Mouse (Mus musculus): ENCODE data around the gene Faxc. TPM values are rescaled to one million over a fixed set of nuclear protein-coding genes. Genes with fewer than 3 reads are reported as not detected.

The Faxc gene
- polyA plus RNA-seq, 1 experiment: 0.51 TPM

GRCm38 (mm10) chr4:22018414-22018813, 87.3 kb downstream of the Faxc start:
- no peaks in the 10 kb centered on the region for H3K36me3 ChIP-seq (ENCODE audit: control insufficient read depth, insufficient read depth, low read length)
- no peak overlapping the region for H3K4me3 ChIP-seq (ENCODE audit: low read depth, low read length)
- H3K27ac ChIP-seq (ENCODE audit: insufficient read depth, low read depth, low read length): no peak overlapping the region
- no peak for TF ChIP-seq CTCF (IDR thresholded peaks at IDR 0.05; ENCODE audit: extremely low read depth, insufficient read length, insufficient replicate concordance, low read depth, low read length)
- H3K27me3 ChIP-seq (ENCODE audit: control insufficient read depth, insufficient read depth, low read length): no peaks in the 10 kb centered on the region
- no peaks in the 10 kb centered on the region for H3K4me1 ChIP-seq (ENCODE audit: control insufficient read depth, insufficient read depth, insufficient read length, low read length)
- 42% methylated on average over 5 of the region's 5 CpGs for WGBS

- no peaks in the 10 kb centered on the region for H3K36me3 ChIP-seq (ENCODE audit: control insufficient read depth, insufficient read depth, low read length)
- no peak for TF ChIP-seq POLR2A (IDR thresholded peaks at IDR 0.05; ENCODE audit: low read depth, low read length)
- TF ChIP-seq CTCF (IDR thresholded peaks at IDR 0.05; ENCODE audit: extremely low read depth, insufficient read length, insufficient replicate concordance, low read depth, low read length): no peak
- no peaks in the 10 kb centered on the region for H3K27me3 ChIP-seq (ENCODE audit: control insufficient read depth, insufficient read depth, low read length)
- 78% methylated on average over 2 of the region's 2 CpGs for WGBS
- H3K4me1 ChIP-seq (ENCODE audit: control insufficient read depth, insufficient read depth, insufficient read length, low read length): no peaks in the 10 kb centered on the region
- no peak overlapping the region for H3K4me3 ChIP-seq (ENCODE audit: low read depth, low read length)
- H3K27ac ChIP-seq (ENCODE audit: insufficient read depth, low read depth, low read length): no peak overlapping the region
Observed at GRCm38 (mm10) chr4:22029951-22030350, 98.8 kb downstream of the Faxc start.

Other genes starting within 250 kb of the Faxc start
- gene Prdm13, start 245.4 kb upstream of the Faxc start, polyA plus RNA-seq (2012; rRNA removed): 0.06 TPM in 1 of 2 replicates, not detected in the other
- gene Ccnc, start 203.6 kb upstream of the Faxc start, polyA plus RNA-seq (2012; rRNA removed): 0.93 and 1.7 TPM in 2 replicates
- 1.2 and 3.0 TPM in 2 replicates for gene Usp45, start 164.2 kb upstream of the Faxc start, polyA plus RNA-seq (2012; rRNA removed)
- 1.3 and 2.8 TPM in 2 replicates for gene Tstd3, start 164.1 kb upstream of the Faxc start, polyA plus RNA-seq (2012; rRNA removed)
- gene Pnisr, start 83.7 kb upstream of the Faxc start, polyA plus RNA-seq (2012; rRNA removed): 5.6 and 13.4 TPM in 2 replicates
- gene Coq3, start 51.7 kb upstream of the Faxc start, polyA plus RNA-seq (2012; rRNA removed): 1.5 and 1.6 TPM in 2 replicates